Mouse (Mus musculus) cerebellum, adult 11 months (tissue): ENCODE results near the gene Pigm.
A peak's percentile ranks its signal among the peaks of the same experiment; 100 is the strongest.

Source experiments
- DNase-seq: peaks from one replicate; pipeline ENCODE4 v3.0.0; 2022

The Pigm gene

DNA sequence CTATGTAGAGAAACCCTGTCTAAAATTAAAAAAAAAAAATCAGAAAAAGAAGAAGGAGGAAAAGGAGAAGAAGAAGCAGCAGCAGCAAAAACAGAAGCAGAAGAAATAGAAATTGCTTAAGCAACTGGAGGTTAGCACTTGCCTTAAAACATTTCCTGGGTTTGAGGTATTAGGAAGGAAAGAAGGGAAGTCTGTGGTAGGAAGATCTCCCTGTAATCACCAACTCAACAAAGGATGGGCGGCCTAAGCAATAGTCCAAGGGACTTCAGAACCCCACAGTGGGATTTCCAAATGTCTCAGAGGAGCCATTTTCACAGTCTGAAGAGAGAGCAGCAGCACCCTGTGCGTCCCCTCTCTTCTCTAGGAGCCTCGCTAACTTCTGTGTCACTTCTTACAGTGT, 23.9 kb upstream of the Pigm start:
- DNase-seq: no peak

DNA sequence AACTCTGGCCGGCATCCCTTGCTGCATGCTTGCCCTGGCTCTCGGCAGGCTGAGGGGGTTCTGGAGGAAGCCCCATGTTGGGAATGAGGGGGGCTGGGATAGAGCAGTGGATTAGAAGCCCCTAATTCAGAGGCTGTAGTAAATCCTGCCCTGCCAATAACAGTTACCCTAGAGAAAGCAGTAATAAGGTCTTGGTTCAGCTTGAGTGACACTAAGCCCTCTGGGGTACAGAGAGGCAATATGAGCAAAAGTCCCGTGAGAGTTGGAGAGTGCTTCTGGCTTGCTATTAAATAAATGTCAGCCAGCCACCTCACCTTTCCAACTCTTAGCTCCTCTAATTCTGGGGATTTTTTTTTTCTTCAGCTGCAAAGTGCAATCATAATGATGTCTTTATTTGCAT, 21.0 kb upstream of the Pigm start:
- no peak for DNase-seq

DNA sequence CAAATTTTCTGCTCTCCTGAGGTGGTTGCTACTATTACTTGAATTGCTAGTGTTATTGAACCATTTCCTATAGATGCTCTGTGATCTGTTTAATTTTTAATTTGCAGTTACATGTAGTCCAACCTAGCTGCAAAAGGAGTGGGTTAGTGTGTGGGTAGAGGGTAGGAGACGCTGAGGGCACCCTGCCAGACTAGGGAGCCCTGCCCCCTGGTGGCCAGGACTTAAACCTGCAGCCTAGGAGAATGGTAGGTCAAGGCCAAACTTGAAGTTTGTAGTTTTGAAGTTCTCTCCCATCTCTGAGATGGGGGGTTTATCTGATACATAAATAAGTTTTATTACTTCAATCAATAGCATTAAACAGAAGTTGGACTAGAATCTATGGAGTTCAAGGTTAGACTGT, 18.8 kb upstream of the Pigm start:
- DNase-seq: peak; percentile 73

DNA sequence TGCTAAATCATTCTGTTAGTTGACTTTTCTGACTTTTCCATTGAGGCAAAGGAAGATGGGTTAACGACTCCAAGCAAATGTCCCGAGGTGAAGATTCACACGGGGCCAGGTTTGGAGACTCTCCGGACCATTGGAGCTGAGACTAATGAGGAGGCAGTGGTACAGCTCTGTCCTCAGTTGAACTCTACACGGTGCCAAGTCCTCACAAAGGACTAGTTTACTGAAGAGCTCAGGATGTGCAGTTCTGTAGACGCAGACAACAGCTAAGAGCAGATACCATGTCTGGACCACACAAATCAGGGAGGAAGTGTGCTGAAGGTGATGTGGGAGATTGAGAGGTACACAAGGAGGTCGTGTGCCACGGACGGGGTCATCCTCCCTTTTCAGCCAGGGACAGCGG, 18.0 kb upstream of the Pigm start:
- no peak for DNase-seq

DNA sequence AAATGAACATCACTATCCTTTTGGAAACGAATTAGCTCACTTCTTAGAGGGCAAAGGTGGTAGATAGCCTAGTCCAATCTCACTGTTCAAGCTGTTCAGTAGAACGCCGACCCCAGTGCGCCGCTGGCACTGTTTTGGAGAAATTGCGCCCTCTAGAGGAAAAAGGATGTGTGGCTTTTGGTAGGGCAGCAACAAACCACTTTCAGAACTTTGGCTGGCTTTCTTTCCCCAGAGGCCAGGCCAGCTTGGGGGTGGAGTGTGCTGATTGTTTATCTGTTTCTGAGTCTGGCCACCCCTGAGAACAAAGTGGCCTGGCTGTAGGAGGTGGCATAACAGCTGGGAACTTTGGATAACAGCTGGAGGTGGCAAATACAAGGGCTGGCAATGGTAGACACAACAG, 11.7 kb upstream of the Pigm start:
- no peak for DNase-seq

DNA sequence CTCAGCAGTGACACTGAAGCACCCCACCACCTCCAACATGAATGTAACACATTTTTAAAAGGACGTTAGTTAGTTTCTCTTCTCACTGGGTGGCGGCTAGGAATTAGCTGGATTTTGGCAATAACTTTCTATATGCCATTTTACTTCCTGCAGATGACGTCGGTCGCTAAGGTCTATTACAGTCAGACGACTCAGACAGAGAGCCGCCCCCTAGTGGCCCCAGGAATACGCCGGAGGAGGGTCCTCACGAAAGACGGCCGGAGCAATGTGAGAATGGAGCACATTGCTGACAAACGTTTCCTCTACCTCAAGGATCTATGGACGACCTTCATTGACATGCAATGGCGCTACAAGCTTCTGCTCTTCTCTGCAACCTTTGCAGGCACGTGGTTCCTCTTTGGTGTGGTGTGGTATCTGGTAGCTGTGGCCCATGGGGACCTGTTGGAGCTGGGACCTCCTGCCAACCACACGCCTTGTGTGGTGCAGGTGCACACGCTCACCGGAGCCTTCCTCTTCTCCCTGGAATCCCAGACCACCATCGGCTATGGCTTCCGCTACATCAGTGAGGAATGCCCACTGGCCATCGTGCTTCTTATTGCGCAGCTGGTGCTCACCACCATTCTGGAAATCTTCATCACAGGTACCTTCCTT, 7.5 kb upstream of the Pigm start:
- no peak for DNase-seq

DNA sequence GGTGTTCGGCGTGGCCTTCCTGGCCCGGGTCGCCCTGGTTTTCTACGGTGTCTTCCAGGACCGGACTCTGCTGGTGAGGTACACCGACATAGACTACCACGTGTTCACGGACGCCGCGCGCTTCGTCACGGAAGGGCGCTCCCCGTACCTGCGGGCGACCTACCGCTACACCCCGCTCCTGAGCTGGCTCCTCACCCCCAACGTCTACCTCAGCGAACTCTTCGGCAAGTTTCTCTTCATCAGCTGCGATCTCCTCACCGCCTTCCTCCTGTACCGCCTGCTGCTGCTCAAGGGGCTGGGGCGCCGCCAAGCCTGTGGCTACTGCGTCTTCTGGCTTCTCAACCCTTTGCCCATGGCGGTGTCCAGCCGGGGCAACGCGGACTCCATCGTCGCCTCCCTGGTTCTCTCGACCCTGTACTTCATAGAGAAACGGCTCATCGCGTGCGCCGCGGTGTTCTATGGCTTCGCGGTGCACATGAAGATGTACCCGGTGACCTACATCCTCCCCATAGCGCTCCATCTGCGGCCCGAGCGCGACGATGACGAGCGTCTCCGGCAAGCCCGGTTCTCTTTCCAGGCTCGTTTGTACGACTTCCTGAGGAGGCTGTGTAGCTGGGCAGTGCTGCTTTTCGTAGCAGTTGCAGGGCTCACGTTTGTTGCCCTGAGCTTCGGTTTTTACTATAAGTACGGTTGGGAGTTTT, 562 bp downstream of the Pigm start:
- DNase-seq: no peak

DNA sequence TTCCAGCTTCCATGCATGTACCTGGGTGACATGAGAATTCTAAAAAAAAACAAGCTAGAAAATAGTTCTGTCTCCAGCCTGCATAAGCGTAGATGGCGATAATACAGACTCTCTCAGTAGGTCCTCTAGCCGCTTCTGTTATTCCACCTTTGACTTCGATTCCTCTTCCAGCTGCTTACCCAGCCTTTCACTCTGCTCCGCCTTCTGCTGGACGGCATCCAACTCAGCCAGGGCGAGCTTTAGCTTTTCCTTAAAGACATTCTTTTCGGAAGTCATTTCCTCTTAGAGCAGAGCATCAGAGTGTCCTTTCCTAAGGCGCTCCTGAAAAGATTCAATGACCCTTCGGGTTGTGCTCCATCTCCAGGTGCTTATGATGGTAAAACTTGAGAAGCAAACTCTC, 3.7 kb downstream of the Pigm start:
- DNase-seq: no peak

DNA sequence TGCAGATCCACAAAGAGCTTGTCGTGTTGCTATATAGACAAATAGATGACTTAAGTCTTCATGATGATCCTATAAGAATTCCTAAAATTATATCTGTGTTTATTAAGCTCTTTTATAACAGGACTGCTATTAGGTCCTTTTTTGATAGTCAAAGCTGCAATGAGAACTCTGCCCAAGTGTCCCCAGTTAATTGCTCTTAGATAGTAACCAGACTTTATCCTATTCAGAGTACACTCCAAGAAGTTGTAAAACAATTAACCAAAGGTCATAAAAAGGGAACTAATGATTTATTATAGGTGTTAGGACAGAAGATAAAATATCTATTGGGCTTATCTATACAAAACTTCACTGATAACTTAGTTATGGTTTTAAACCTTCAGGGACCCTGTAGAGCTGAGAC, 5.7 kb downstream of the Pigm start:
- no peak for DNase-seq

DNA sequence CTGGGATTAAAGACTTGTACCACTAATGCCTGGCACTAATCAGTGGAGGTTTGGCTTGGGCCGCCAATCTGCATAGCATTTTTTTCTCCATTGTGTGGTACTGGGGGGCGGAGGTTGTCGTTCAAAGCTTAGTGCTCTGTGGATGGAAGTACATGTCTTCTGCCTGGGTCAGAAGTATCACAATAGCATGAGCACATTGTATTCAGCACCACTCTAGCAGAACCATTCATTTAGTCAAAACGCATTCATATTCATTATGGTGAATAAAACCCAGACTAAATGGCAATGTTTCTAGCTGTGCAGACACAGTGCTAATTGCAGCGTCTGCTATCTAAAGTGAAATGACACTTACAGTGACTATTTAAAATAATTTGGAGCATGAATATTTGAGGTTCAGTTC, 10.9 kb downstream of the Pigm start:
- no peak for DNase-seq

DNA sequence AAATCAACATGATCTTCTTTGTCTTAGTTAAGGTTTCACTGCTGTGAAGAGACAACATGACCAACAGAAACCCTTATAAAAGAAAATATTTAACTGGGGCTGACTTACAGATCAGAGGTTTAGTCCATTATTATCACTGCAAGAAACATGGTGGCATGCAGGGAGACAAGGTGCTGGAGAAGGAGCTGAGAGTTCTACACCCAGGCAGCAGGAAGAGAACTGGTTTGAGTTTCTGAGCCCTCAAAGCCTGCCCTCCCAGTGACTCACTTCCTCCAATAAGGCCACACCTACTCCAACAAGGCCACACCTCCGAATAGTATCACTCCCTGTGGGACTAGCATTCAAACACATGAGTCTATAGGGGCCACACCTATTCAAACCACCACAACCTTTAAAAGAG, 14.4 kb downstream of the Pigm start:
- no peak for DNase-seq

DNA sequence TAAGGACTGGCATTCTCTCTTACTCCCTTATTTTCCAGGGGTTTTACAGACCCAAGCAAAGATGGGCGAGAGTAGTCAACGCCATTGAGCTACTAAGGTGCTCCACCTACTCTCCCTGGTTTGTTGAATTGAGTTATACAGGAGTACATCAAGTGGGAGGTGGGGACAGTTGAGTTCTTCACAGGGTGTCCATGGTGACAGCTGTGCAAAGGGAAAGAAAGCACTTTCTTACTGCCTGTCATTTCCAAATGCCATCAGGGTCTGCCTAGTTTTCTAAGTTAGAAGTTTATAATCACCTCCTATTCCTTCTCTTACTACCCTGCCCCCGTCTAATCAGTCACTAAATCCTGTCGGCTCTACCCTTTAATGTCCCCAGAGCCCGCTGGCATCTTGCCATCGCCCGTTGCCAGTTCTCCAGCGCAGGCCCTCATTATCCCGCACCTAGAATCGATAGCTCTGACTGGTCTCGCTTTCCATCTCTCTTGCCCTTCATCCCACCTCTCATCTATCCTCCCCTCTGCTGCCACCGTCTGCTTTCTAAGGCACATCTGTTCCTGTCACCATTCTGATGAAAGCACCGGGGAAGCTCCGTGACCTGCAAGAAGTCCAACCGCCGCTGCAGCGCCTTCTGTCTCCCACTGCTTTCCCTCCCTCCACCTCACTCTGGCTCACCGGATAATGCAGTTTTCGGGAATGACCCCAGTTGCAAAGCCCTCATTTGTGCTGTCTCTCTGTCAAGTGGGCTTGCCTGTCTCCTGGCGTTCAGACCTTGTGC, 15.6 kb downstream of the Pigm start:
- DNase-seq: no peak

DNA sequence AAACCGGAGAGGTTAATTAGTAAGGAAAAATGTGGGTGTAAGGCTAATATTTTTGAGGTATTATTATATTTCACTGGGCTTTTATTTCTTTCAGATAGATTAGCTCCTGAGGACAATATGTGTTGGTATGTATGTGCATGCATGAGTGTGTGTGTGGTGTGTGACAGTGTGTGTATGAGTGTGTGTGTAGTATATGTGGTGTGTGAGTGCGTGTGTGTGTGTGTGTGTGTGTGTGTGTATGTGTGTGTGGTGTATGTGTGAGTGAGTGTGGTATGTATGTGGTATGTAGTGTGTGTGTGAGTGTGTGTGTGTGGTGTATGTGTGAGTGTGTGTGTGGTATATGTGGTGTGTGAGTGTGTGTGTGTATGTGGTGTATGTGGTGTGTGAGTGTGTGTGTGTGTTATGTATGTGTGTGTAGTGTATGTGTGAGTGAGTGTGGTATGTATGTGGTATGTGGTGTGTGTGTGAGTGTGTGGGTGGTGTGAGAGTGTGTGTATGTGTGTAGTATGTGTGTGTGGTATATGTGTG, 16.4 kb downstream of the Pigm start:
- no peak for DNase-seq

DNA sequence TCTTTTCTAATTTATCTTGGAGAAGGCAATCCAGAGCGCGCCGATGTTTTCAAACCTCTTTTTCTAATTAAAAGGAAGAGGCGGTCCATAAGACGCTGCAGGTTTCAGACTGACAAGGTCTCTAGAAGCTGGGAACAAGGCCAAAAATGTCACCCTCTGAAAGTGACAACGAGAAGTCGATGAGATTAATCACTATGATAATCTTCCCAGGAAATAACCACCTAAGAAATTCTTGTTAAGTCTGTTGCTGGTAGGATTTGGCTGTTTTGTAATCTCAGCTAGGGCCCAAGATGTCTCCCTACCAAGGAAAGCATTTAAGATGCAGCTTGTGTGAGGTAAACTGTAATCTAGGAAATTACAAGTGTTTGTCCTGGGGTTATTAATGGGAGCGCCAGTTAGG, 17.4 kb downstream of the Pigm start:
- DNase-seq: no peak

DNA sequence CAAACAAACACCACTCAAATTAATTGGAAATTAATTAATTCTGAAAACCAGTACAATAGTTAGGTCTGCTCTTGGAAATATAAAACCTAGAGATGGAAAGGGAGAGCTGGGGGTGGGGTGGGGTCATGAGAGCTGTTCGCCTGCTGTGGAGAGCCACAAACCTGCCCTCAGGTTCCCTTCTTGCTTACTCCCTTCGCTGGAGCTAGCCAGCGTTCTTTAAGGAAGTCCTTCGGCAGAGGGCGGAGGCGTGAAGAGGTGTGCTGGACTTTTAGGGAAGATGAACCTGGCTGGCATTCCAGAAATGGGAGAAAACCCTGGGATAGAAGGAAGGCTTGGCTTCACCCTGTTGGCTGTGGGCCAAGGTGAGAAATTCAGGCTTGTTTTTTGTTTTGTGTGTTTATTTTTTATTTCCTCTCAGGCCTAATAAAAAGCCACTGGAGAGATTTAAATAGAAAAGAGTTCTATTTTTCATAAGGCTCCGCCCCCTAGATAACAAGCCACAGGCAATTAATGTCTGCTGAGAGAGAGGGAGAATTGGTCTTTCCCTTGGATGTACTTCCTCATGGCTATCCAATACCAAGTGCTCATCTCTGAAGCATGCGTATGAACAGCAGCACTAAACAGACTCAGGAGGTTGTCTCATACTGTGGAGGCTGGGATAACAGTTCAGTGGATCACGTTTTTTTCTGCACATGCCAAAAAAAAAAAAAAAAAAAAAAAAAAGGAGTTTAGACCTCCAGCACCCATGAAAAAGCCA, 20.8 kb downstream of the Pigm start:
- no peak for DNase-seq

DNA sequence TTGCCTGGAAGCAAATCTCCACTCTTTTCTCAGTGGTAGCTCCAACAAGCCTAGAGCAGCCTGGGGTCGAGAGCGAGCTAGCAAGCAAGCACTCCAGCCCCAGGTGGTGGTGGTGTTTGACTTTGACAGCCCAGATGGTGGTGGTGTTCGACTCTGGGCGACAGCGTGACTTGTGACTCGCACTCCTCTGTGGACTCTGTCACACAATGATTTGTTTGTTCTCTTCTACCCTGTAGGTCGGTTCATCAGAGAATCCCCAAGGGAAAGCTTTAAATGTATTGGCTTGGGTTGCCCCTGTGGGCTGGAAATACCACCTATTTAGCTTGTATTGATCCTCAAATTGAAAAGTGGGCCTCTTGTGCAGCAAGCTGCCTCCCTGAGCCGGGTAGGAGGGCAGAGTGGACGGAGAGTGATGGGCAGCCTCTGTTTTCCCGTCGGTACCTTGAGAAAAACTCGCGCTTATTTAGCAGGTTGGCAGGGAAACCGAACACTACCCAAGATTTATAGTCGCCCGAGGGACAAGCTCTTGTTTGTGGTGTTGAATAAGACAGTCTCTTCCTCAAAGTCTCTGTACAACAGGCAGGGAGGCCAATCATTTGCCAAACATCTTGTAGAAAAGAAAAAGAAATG, 29.8 kb downstream of the Pigm start:
- DNase-seq: no peak

DNA sequence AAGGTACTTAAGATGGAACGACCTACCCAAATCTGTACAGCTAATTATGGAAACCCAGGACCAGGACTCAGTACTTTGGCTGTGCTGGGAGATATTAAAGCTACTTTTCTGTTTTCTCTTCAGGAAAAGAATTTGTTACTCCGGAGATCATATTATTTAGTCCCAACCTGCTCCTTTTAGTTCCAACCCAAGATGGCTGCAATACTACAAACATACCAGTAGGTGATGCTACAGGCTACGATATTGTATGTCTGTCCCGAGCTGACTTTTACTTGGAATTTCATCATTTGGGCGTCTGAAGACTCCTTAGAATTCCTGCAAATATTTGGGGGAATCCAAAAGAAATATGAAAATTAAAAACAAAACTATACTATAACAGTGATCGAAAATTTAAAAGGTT, 32.6 kb downstream of the Pigm start:
- no peak for DNase-seq

DNA sequence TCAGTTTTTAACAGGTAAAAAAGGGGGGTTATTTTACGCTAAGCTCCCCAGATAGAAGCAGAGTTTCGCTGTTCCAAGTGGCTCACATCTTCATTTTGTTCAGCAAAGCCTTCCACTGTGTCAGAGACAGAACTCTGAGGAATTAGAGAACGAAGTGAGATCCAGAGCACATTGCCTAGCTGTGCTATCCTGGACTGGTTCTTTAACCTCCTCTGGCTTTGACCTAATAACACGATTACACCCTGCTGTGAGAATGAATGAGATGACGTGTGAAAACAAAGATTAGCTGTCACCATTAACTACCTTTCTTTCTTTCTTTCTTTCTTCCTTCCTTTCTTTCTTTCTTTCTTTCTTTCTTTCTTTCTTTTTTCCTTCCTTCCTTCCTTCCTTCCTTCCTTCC, 33.1 kb downstream of the Pigm start:
- no peak for DNase-seq

DNA sequence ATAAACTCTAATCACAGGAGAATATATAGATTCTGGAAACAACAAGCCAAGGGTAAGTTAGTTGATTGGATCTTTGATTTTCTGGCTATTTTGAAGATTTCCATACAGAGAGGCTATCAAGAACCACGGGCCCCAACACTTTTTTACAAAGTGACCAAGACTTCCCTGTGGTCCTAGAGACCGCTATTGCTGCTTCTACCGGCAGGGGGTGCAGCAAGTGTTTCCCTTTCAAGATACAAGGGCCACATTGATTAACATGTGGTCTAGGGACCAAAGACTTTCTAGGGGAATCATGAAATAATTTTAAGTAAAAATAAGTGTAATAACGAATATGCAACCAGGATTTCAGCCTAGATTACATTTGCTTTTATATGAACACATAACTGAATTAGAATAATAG, 34.5 kb downstream of the Pigm start:
- no peak for DNase-seq

DNA sequence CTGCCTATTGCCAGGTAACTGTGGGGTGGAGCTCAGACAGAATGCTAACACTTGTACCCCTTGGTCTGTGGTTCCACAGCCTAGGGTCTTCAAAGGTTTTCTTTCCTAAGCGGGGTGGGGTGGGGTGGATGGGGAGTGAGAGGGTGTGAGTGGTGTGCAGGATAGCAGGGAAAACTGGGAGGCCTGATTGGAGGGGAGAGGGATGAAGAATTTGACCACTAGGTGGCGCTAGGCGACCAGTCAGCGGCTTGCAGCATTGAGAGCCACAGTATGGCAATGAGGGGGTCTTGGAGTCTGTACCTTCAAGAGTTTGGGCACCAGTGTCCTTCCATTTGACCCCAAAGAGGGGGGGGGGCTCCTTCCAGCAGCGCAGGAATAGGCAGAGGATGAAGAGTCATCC, 35.9 kb downstream of the Pigm start:
- peak; percentile 41 for DNase-seq

DNA sequence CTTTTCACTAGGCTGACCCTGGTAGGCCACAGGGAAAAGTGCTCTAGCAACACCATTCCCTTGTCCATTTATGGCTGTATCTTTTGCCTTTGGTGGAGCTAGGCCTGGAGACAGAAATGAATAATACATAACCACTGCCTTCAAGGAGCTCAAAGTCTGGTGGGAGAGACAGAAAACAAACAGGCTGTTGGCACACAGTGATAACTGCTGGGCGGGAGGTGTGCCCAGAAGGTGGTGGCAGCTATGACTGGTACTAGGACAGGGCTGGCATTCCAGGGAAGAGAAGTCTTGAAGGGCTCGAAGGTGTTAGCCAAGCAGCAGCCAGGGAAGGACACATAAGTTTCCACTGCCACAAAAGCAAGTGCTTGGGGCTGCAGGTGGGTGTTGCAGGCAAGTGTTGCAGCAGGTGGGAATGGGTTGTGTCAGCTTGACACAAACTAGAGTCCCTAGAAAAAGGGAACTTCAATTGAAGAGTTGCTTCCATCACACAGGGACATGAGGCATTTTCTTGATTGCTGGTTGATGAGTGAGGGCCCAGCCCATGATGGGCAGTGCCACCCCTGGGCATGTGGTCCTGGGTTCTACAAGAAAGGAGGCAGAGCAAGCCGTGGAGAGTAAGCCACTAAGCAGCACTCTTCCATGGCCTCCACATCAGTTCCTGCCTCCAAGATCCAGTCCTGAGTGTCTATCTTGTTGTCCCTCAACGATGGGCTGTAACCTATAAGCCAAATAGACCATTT, 37.3 kb downstream of the Pigm start:
- DNase-seq: no peak

DNA sequence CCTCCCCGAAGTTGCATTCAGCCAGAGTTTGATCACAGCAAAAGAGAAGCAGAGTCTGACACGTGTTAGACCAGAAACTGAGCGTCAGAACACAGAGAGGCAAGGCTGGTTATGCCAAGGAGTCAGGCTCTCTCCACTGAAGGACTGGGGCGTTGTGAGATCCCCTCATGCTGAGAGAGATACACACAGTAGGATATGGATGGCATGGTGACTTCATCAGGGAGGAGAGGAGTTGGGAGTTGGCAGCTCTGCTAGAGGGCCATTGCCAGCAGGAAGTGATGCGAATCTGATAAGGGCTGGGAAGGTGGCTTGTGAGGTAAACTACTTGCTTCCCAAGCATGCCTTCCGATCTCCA, 37.9 kb downstream of the Pigm start:
- DNase-seq: no peak
